Mouse (Mus musculus) adrenal gland, adult (tissue): Measurements from ENCODE around the gene Dchs2.
"Not testable (repeated sequence)": the region's sequence is repeated elsewhere in the genome, so short reads cannot be mapped to it uniquely, and the experiment has no call there.

Experiments used
- DNase-seq, 2 experiments: peaks; one replicate each; pipeline ENCODE4 v3.0.0; 2022 to 2023; ENCODE audit warnings: low spot score in 1 of 2; ENCODE audit not compliant: inconsistent age in 2 of 2

Dchs2 gene

DNA sequence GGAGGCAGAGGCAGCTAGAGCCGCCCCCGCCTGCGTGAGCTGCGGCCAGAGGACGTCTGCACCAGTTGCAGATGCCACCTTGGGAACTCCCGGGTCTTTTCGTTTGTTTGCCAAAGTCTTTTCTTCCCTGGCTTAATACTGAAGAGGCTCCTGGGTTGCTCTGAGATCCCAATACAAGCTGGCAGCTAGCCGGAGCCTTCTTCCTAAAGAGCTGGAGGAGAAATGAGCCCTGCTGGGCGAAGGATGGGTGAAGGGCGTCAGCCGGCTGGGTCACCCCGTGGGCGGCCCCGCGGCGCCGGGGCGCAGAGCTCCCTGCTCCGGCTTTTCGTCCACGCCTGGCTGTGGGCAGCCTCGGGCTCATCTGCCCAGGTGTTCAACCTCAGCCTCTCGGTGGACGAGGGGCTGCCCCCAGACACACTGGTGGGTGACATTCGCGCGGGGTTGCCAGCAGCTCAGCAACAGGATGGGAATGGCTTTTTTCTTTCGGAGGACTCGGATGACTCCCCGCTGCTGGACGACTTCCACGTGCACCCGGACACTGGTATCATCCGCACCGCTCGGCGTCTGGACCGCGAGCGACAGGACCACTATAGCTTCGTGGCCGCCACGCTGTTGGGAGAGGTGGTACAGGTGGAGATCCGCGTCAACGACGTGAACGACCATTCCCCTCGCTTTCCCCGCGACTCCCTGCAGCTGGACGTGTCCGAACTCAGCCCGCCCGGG lies at the start of gene Dchs2:
Gene Dchs2 (plus strand): TSS at position 223 of the 723 bp plus-strand sequence.
- peak; percentile 7 to 54 for DNase-seq

DNA sequence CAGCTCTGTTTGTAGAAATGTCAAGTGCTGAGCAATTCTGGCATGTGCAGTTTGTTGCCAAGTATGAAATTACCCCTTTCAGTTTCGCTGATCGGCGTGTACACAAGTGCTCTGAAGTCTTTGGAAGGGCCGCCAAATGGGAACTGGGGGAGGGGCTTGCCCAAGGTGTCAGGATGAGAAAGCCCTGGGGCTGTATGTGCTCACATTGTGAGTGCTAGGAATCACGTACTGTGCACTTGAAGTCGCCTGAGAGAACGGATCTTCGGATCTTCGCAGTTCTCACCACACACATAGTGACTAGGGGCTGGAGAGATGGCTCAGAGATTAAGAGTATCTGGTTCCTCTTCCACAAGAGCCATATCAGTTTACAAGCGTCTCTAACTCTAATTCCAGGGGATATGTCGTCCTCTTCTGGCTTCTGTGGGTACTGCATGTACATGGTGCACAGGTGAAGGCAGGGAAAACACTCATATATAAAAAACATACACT lies 47.1 kb upstream of the Dchs2 start:
- peak; percentile 51 to 89 for DNase-seq

DNA sequence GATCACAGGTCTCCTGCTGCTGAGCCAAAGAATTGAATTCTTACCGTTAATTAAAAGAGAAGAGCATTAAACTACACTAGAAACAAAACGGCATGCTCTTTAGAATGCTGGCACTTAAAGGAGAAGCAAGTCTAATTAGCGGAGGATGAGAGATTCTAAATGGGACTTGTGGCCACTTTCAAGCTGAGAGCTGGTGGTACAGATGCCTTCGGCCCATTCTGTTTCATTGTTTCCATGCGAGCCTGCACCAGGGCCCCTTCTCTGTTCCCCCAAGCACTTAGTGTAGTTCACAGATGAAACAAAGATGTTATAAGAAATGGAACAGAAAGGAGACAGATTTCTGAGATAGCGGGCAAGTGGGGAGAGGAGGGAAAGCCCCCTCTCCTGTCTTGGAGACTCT lies 30.2 kb upstream of the Dchs2 start:
- no peak for DNase-seq

DNA sequence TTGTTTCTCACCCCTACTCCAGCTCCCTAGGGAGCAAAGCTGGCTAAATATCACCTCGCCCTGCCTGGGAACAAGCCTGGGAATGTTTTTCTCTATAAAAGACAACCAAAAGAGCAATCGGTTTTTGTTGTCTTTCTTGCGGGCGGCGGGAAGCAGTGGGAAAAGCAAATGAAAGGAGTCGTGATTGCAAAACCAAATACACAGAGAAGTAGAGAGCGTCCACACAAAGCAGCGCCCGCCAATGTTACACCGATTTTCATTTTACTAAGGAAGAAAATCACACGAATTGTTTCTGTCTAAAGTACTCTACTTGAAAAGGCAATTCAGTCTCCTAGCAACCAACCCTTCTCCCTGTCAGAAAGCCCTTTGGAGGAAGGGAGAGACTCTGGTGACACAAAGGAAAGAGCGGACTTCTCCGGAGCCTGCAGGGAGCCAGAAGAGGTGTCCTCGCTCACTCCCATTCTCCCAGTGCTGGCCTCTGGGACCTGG lies 29.2 kb upstream of the Dchs2 start:
- DNase-seq: peak in 1 of 2 experiments; percentile 65

DNA sequence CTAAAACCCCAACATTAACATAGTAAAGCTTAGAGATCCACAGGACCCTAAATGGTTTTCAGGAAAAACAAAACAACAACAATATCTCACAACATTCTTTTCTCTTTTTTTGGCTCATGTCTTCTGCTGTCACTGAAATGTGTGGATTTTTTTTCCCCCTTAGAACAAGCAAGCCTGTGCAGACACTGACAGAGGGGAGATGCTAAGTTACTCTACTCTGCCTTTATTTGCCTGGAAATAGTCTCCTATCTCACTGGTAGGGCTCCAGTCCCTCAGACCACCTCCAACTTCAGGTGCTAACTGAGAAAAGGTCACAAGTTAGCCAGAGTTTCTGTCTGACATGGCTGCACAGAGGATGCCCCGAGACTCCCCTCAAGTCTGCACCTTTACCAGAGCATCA lies 28.6 kb upstream of the Dchs2 start:
- DNase-seq: no peak

DNA sequence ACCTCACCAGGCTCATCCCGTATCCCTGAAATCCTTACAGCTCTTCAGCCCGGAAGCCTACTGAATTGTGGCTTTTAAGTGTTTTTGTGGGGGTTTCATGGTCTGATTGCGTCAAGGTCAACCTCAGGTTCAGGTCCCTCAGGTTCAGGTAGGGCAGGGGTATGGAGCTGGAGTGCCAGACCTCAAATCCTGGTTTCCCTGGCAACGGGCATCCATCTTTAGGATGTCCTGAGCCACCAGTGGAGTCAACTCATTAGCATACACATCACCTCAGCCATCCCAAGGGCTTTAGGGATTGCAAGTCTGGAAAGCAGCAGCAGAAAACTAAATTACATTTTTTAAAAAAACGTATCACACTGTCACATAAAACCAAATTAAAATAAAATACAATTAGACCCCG lies 28.1 kb upstream of the Dchs2 start:
- no peak for DNase-seq

DNA sequence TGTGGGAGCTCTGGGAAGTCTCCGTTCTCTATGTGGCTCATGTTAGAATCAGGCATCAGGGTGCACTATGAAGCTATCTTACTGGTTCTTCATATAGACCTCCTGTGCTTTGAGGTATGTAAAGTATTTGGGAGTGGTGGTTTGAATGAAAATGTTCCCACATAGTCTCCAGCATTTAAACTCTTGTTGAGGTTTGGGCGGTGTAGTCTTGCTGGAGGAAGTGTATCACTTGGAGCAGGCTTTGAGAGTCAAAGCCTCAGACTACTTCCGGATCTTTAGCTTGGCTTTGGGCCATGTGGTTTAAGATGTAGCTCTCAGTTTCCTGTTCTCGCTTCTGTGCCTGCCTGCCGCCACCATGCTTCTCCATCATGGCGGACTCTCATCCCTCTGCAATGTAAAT lies 25.5 kb upstream of the Dchs2 start:
- DNase-seq: no peak

DNA sequence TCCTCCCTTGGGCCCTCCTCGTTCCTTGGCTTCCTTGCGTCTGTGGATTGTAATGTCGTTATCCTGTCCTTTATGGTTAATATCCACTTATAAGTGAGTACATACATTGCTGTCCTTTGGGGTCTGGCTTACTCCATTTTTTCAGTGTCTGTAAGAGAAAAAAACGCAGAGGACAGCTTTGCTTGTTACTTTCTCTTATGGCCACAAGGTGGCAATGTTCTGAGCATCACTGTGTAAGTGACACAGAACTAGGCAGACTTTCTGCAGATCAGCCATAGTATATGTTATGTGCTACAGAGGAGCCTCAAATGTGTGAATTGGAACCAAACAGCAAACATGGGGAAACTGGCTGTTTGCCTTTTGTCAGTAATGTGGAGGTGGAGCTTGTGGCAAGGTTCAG lies 17.6 kb upstream of the Dchs2 start:
- peak in 1 of 2 experiments; percentile 66 for DNase-seq

DNA sequence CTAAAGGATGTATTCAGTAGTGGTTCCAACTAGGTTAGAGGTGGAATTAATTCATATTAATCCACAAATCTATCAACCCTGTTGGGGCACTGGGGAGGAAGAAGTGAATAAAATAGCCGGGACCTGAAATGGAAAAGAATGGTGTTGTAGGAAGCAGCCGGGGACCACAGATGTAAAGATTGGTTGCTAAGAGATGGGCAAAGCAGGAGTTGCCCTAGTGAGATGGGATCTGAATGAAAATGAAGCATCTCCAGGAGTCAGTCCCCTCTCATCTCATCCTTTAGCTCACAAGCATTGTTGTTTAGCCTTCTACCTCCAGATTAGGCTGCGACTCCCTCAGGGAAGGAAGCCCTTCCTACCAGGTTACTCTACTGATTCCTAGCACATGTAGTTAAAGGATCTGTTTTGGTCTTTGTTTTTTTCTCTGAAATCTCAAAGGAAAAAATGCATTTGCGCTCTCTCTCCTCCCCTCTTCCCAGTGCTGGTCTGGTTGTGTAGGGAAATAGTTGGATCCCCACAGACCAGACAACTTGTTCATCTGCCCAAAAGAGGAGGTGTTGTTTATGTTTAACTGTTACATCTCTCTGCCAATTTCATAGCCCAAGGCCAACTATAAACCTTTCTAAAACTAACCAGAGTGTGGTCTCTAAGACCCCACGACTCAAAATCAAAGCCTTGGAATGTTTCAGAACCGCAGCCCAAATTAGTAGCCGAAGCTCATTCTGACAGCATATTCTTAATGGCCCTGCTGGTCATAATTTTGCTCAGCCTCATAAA lies 16.1 kb upstream of the Dchs2 start:
- no peak for DNase-seq

DNA sequence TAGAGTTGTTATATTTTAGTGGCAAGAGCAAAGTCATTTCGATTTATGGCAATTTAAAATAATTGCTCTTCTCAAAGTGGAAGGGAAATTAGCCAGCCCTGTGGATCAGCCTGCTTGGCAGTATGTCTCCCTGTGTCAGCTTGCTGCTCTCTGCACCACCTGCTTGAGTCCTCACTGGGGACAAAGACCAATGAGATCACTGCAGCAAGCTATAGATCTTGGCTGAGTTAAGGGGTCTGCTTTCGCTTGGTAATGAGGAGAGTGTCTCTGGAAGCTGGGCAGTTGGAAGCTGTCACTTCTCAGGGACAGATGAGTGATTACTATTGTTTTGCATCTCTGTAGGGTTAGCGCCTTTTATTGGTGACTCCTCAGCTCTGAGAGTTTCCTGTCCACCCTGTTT lies 14.9 kb upstream of the Dchs2 start:
- no peak for DNase-seq

DNA sequence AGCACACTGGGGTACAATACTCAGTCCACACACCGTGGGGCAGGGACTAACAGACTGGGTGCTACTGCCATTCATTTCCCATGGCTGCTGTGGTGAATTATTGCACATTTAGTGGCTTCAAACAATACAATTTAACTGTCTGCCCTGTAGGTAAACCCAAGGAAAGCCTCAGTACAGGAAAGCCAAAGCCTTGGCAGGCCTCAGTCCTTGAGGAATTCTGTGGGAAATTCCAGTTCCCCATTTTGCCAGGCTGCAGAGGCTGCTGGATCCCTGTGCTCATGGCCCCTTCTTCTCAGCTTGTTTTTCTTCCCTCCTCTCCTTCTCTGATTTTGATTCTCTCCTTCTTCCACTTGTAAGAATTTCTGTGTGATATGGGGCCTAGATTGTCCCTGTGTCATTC lies 12.8 kb upstream of the Dchs2 start:
- no peak for DNase-seq

DNA sequence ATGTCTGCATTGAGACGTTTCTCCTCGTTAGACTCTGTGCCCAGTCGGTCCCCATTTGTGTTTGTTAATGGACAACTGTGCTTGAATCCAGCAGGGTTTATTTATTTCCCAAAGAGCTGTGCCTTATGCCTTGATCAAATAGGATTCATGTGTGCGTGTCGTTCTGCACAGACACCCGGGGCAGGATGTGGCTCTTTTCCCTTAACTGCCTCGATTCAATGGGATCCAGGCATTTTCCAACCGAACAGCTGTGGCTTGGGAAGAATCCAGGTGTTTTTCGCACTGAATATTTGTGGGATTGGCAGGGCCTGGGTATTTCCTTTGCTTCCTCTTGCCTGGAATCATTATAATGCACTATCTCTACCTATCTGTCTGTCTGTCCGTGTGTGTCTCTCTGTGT lies 10.2 kb upstream of the Dchs2 start:
- DNase-seq: no peak

DNA sequence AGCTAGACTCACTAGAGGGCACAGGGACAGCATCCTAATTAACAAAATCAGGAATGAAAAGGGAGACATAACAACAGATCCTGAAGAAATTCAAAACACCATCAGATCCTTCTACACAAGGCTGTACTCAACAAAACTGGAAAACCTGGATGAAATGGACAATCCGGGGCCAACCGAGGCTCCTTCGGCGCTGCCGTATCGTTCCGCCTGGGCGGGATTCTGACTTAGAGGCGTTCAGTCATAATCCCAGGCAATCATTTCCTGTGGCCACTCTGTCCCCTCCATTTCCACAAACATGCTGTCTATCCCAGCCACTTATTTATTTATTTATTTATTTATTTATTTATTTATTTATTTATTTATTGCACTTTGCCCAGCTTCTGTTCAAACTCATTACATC lies 3.8 kb upstream of the Dchs2 start:
- DNase-seq: not testable (repeated sequence)

DNA sequence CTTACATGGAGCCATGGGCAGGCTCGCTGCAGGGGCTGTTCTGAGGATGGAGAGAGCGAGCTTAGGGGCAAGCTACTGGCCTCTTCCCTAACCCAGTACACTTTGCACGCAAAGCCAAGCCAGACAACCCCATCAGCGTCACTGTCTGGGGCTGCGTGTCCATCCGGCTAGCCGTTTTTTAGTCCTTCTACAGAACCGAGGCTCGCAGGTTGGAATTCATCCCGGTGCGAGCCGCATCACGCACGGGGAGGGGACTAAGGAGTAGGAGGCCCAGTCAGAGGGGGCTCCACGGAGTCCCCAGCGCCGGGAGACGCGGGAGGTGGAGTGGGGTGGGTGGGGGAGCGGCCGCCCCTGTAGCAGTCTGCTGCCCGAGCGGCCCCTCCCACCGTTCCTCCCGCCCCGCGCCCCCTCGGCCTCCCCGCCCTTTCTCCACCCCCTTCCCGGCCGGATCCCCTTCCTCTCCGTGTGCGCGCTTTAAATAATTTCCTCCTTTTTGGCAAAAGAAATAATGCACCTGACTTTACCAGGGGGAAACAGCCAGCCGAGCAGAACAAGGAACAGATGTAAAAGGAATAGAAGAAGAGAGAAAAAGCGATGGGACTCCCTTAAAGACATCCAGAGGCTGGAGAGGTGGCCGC lies 541 bp upstream of the Dchs2 start:
- peak in 1 of 2 experiments; percentile 35 for DNase-seq

DNA sequence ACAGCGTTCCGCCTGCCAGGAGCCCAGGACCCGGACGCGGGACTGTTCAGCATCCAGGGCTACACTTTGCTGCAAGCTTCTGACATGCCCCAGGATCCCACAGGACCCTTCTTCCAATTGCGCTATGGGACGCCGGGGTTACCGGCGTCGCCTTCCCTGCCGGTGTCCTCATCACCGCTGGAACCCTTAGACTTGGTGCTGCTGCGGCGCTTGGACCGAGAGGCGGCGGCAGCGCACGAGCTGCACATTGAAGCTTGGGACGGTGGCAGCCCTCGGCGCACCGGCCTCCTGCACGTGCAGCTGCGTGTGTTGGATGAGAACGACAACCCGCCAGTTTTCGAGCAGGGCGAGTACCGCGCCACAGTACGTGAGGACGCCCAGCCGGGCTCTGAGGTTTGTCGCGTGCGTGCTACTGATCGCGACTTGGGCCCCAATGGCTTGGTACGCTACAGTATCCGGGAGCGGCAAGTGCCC lies 738 bp downstream of the Dchs2 start:
- DNase-seq: peak in 1 of 2 experiments; percentile 59

DNA sequence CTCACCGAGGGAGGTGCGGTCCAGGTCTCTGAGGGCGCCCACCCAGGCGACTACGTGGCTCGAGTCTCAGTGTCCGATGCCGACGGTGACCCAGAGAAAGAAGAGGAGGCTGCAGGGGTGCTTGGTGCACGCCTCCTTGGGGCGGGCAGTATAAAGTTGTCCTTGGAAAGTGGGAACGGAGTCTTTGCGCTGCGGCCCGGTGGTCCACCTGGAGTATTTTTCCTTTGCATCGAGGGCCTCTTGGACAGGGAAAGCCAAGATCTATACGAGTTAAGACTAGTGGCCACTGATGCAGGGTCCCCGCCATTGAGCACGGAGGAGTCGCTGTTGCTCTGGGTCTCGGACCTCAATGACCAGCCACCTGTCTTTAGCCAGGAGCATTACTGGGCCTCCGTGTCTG lies 1.4 kb downstream of the Dchs2 start:
- peak in 1 of 2 experiments; percentile 31 for DNase-seq

DNA sequence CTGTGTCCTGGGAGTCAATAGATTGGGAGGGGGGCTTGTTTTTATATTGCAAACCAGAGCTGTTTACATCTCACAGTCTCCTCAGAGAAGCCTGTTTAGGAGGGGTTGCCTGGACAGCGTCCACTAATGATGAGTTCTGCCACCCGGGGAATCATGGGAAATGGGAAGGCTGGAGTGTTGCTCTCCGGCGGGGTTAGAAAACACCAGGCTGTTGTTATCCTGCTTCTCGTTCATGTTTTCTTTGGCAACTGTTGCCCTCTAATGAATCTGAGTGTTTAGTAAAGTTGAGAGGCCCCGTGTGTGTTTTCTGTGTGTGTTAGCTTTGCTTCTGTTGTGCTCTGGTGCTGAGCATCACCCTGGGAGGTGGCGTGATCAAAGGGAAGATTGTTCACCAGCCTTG lies 8.7 kb downstream of the Dchs2 start:
- DNase-seq: no peak

DNA sequence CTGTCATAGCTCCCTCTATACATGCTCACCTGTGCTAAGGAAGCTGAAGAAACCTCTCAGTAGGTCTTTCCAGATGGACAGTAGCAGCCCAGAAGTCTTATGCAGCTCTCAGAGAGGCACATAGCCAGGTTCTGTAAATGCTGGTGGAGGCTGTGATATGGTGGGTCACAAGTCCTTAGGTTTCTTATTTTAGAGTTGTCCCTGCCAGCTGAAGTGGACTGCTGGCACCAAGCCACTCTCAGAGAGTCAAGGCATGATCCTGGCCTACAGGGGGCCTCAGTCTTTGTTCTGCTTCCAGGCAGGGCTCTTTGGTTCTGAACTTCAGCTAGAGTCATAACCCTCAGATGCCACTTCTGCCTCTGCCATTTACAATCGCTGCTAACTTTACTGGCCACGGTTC lies 11.1 kb downstream of the Dchs2 start:
- no peak for DNase-seq

DNA sequence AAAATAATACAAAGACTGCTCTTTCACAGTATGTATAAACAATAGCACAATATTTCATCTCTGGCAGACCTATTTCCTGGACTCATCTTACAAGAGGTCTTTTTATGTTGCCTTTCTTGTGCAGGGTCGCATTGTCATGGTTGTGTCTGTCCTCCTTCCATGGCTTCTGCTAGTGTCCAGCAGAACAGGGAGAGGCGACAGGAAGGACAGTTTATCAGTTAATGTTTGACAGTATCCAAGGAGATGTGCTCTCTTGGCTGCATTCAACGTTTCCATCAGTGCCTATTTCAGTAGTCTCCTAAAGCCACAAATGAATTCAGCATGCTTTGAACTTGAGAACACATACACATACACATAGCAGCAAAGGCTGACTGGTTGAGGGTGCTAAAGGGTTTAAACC lies 17.9 kb downstream of the Dchs2 start:
- no peak for DNase-seq

DNA sequence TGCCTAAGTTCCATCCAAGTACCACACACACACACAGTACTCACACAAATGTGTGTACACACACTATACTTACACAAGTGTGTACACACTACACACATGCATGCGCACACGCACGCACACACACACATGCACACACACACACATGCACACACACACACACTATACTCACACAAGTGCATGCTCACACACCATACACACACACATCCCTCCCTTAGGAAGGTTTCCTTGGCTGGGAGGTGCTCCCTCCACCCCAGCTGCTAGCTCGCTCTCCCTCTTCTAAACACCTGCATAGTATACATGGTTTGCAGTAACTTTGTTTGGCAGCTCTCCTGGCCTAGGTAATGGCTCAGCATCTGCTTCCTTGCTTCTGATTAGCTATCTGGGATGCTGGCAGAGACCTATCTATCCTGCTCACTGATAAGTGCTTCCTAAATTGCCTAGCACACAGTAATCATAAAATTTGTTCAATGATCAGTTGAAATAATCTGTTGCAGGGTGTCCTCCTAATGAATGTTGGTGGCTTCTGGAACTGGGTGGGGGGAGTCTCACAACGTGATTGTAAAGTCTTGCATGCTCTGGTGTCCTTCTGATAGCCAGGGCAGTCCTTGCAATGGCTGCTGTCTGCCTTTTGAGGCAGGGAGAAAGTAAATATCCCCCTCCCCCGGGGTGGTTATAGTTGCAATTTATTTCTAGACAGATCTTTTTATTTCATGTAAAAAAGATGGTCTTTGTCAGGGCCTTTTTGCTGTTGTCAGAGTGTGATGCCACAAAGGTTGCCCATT lies 19.7 kb downstream of the Dchs2 start:
- DNase-seq: no peak

DNA sequence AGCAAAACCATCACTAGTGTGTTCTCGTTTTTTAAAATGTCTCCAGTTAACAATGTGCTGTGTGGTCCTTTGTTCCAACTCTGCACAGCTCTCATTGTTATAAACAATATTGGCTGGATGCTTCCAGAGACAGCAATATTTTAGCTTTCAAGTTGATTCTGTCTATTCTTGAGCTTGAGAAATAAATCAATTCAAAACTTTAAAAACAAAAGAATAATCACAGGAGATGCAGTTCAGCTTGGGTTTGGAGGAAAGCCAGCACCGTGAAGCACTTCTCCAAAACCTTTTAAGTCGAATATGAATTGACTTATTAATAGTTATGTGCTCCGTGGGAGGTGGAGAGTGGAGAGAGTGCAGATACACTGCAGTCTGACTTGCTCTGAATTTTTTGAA lies 20.3 kb downstream of the Dchs2 start:
- DNase-seq: no peak
